Mouse (Mus musculus) midbrain, embryonic 14.5 days (tissue): Measurements from ENCODE around the gene Pitpnm3. TPM values are rescaled to one million over a fixed set of nuclear protein-coding genes. Genes with fewer than 3 reads are reported as not detected.

Experiments
- ATAC-seq: fragments of 200-750 bp; cut with Nextera tagmentation; 2 replicates; pipeline ENCODE4 v1.8.0; 2017; ENCODE audit warnings: moderate number of reproducible peaks, moderate library complexity; ENCODE audit not compliant: low FRiP score, low TSS enrichment
- DNase-seq: peaks from one replicate; pipeline ENCODE4 v3.0.0-alpha.2; 2015
- H3K27ac ChIP-seq: fragments of 300-500 bp; sonication (generic); replicated peaks from 2 replicates; pipeline ENCODE4 v1.5.1; 2014; ENCODE audit warnings: mild to moderate bottlenecking, low read depth, low read length, moderate library complexity
- H3K27me3 ChIP-seq: fragments of 300-500 bp; sonication (generic); 2 replicates; pipeline ENCODE4 v1.6.1; 2014; ENCODE audit warnings: low read length, control low read depth, mixed read lengths; ENCODE audit not compliant: control insufficient read depth, insufficient read depth
- H3K36me3 ChIP-seq: fragments of 300-500 bp; sonication (generic); 2 replicates; pipeline ENCODE4 v1.6.1; 2014; ENCODE audit warnings: low read length, control low read depth; ENCODE audit not compliant: control insufficient read depth, insufficient read depth
- H3K4me1 ChIP-seq: fragments of 300-500 bp; sonication (generic); 2 replicates; pipeline ENCODE4 v1.6.1; 2014; ENCODE audit warnings: mild to moderate bottlenecking, antibody characterized with exemption, low read length, control low read depth; ENCODE audit not compliant: control insufficient read depth, insufficient read depth
- H3K4me2 ChIP-seq: fragments of 300-500 bp; sonication (generic); 2 replicates; pipeline ENCODE4 v1.6.1; 2014; ENCODE audit warnings: mild to moderate bottlenecking, low read length, moderate library complexity
- H3K4me3 ChIP-seq: fragments of 300-500 bp; sonication (generic); replicated peaks from 2 replicates; pipeline ENCODE4 v1.5.1; 2014; ENCODE audit warnings: low read depth, low read length
- H3K9ac ChIP-seq: fragments of 300-500 bp; sonication (generic); replicated peaks from 2 replicates; pipeline ENCODE4 v1.6.1; 2014; ENCODE audit warnings: mild to moderate bottlenecking, low read length, moderate library complexity
- H3K9me3 ChIP-seq: fragments of 300-500 bp; sonication (generic); 2 replicates; pipeline ENCODE4 v1.6.1; 2016; ENCODE audit warnings: low read length, control low read depth, mixed read lengths; ENCODE audit not compliant: control insufficient read depth
- whole genome bisulfite sequencing: fragments of 180-500 bp; shearing (Covaris S2); extraction: QIAGEN DNeasy Blood & Tissue Kit; methylation state at CpG from one replicate; pipeline ENCODE4 v1.1.7; 2014; 5-methylcytosine and 5-hydroxymethylcytosine counted together
- polyA plus RNA-seq: library from polyadenylated mRNA; unstranded; fragments of >200 nt; fragmentation: Nextera tagmentation; extraction: Ambion mirVana; gene quantifications from 2 replicates; pipeline ENCODE4 v1.2.1, GENCODE M21; 2014

Gene Pitpnm3
- polyA plus RNA-seq, 1 experiment from 2014 or later: 4.0 TPM

- H3K27ac ChIP-seq: no peak overlapping the region
- no peaks in the 10 kb centered on the region for H3K27me3 ChIP-seq
- ATAC-seq (no peak), DNase-seq (no peak)
- H3K36me3 ChIP-seq: no peaks in the 10 kb centered on the region
- no peaks in the 10 kb centered on the region for H3K4me1 ChIP-seq
- peaks cover 3% of the 10 kb centered on the region; the same call in 1 of the 2 replicates for H3K9me3 ChIP-seq
- H3K9ac ChIP-seq: no peak overlapping the region
- H3K4me2 ChIP-seq: no peak overlapping the region
- 85% methylated on average over 9 of the region's 9 CpGs for WGBS
- H3K4me3 ChIP-seq: no peak overlapping the region
Measured at GRCm38 (mm10) chr11:72060416-72060815, 75.2 kb downstream of the Pitpnm3 start.

GRCm38 (mm10) chr11:72057166-72057565, 78.4 kb downstream of the Pitpnm3 start:
- no peaks in the 10 kb centered on the region for H3K4me1 ChIP-seq
- WGBS: 73% methylated on average over 3 of the region's 3 CpGs
- ATAC-seq (no peak), DNase-seq (no peak)
- no peak overlapping the region for H3K9ac ChIP-seq
- H3K4me3 ChIP-seq: no peak overlapping the region
- no peak overlapping the region for H3K4me2 ChIP-seq
- no peaks in the 10 kb centered on the region for H3K36me3 ChIP-seq
- no peak overlapping the region for H3K27ac ChIP-seq
- H3K27me3 ChIP-seq: no peaks in the 10 kb centered on the region
- no peaks in the 10 kb centered on the region for H3K9me3 ChIP-seq

- 0 out of 2 replicates have a peak, but pooled peaks cover 5% of the 10 kb centered on the region for H3K4me1 ChIP-seq
- DNase-seq (no peak), ATAC-seq (no peak)
- no peak overlapping the region for H3K9ac ChIP-seq
- no peaks in the 10 kb centered on the region for H3K9me3 ChIP-seq
- no peaks in the 10 kb centered on the region for H3K36me3 ChIP-seq
- 30% methylated on average over 2 of the region's 2 CpGs for WGBS
- no peak overlapping the region for H3K4me2 ChIP-seq
- no peak overlapping the region for H3K27ac ChIP-seq
- peaks cover 1% of the 10 kb centered on the region for H3K27me3 ChIP-seq
- no peak overlapping the region for H3K4me3 ChIP-seq
Measured at GRCm38 (mm10) chr11:72055176-72055575, 80.4 kb downstream of the Pitpnm3 start.

GRCm38 (mm10) chr11:72052636-72053035, 82.9 kb downstream of the Pitpnm3 start:
- Histone ChIP-seq H3K27ac (no peak overlapping the region), H3K36me3 (no peaks in the 10 kb centered on the region), H3K27me3 (peaks cover 6% of the 10 kb centered on the region), H3K9me3 (no peaks in the 10 kb centered on the region), H3K4me1 (0 out of 2 replicates have a peak, but pooled peaks cover 8% of the 10 kb centered on the region), H3K4me3 (no peak overlapping the region), H3K4me2 (no peak overlapping the region), H3K9ac (no peak overlapping the region)
- ATAC-seq (no peak), DNase-seq (peak; percentile 89)
- WGBS: 13% methylated on average over 5 of the region's 5 CpGs

- no peak overlapping the region for H3K4me3 ChIP-seq
- ATAC-seq (no peak), DNase-seq (no peak)
- H3K9ac ChIP-seq: no peak overlapping the region
- H3K9me3 ChIP-seq: no peaks in the 10 kb centered on the region
- H3K27me3 ChIP-seq: peaks cover 6% of the 10 kb centered on the region
- 63% methylated on average over 3 of the region's 3 CpGs for WGBS
- 0 out of 2 replicates have a peak, but pooled peaks cover 8% of the 10 kb centered on the region for H3K4me1 ChIP-seq
- no peak overlapping the region for H3K27ac ChIP-seq
- H3K4me2 ChIP-seq: no peak overlapping the region
- no peaks in the 10 kb centered on the region for H3K36me3 ChIP-seq
Measured at GRCm38 (mm10) chr11:72052221-72052620, 83.4 kb downstream of the Pitpnm3 start.

- H3K36me3 ChIP-seq: no peaks in the 10 kb centered on the region
- H3K27ac ChIP-seq: peak overlapping the region; percentile 79
- peak overlapping the region; percentile 64 for H3K4me2 ChIP-seq
- peak; percentile 71 for ATAC-seq
- 0 out of 2 replicates have a peak, but pooled peaks cover 8% of the 10 kb centered on the region for H3K4me1 ChIP-seq
- peaks cover 6% of the 10 kb centered on the region for H3K27me3 ChIP-seq
- peak overlapping the region; percentile 69 for H3K9ac ChIP-seq
- peak; percentile 88 for DNase-seq
- 1% methylated on average over 45 of the region's 45 CpGs for WGBS
- H3K4me3 ChIP-seq: peak overlapping the region; percentile 52
- no peaks in the 10 kb centered on the region for H3K9me3 ChIP-seq
Measured at GRCm38 (mm10) chr11:72050895-72051858, 84.4 kb downstream of the Pitpnm3 start.

GRCm38 (mm10) chr11:72050168-72050894, 85.2 kb downstream of the Pitpnm3 start:
- Histone ChIP-seq H3K4me1 (0 out of 2 replicates have a peak, but pooled peaks cover 8% of the 10 kb centered on the region), H3K27me3 (peaks cover 6% of the 10 kb centered on the region), H3K36me3 (no peaks in the 10 kb centered on the region), H3K9me3 (no peaks in the 10 kb centered on the region), H3K27ac (0 out of 2 replicates have a peak overlapping the region, but pooled peaks have one; percentile 79), H3K4me2 (peak overlapping the region; percentile 64), H3K9ac (peak overlapping the region; percentile 69), H3K4me3 (peak overlapping the region; percentile 52)
- 26% methylated on average over 14 of the region's 14 CpGs for WGBS
- ATAC-seq (no peak), DNase-seq (peak; percentile 46)

- WGBS: 63% methylated on average over 8 of the region's 8 CpGs
- DNase-seq (no peak), ATAC-seq (no peak)
- no peak overlapping the region for H3K9ac ChIP-seq
- no peak overlapping the region for H3K27ac ChIP-seq
- H3K36me3 ChIP-seq: no peaks in the 10 kb centered on the region
- H3K4me1 ChIP-seq: 0 out of 2 replicates have a peak, but pooled peaks cover 13% of the 10 kb centered on the region
- no peak overlapping the region for H3K4me3 ChIP-seq
- H3K9me3 ChIP-seq: no peaks in the 10 kb centered on the region
- no peak overlapping the region for H3K4me2 ChIP-seq
- peaks cover 6% of the 10 kb centered on the region for H3K27me3 ChIP-seq
Measured at GRCm38 (mm10) chr11:72049171-72049759, 86.3 kb downstream of the Pitpnm3 start.
